Mouse (Mus musculus) intestine, postnatal 0 days (tissue): ENCODE results near the gene Cfap100. TPM values are rescaled to one million over a fixed set of nuclear protein-coding genes. Genes with fewer than 3 reads are reported as not detected.
A peak's percentile ranks its signal among the peaks of the same experiment; 100 is the strongest.

Source experiments
- ATAC-seq: fragments of 200-750 bp; cut with Nextera tagmentation; 2 replicates; pipeline ENCODE4 v1.8.0; 2017; ENCODE audit warnings: mild to moderate bottlenecking, moderate TSS enrichment, moderate library complexity
- H3K27ac ChIP-seq: fragments of 300-500 bp; sonication (generic); 2 replicates; pipeline ENCODE4 v1.5.1; 2014; ENCODE audit warnings: mild to moderate bottlenecking, low read depth, low read length, moderate library complexity
- H3K27me3 ChIP-seq: fragments of 300-500 bp; sonication (generic); replicated peaks from 2 replicates; pipeline ENCODE4 v1.6.1; 2014; ENCODE audit warnings: low read length, mixed read lengths; ENCODE audit not compliant: control insufficient read depth, insufficient read depth
- H3K36me3 ChIP-seq: fragments of 300-500 bp; sonication (generic); 2 replicates; pipeline ENCODE4 v1.6.1; 2014; ENCODE audit warnings: mild to moderate bottlenecking, moderate library complexity; ENCODE audit not compliant: control insufficient read depth, insufficient read depth
- H3K4me1 ChIP-seq: fragments of 300-500 bp; sonication (generic); replicated peaks from 2 replicates; pipeline ENCODE4 v1.6.1; 2014; ENCODE audit warnings: antibody characterized with exemption, low read length, mixed read lengths; ENCODE audit not compliant: control insufficient read depth, insufficient read depth
- H3K4me2 ChIP-seq: fragments of 300-500 bp; sonication (generic); replicated peaks from 2 replicates; pipeline ENCODE4 v1.6.1; 2014; ENCODE audit warnings: low read depth, mild to moderate bottlenecking, moderate library complexity
- H3K4me3 ChIP-seq: fragments of 300-500 bp; sonication (generic); 2 replicates; pipeline ENCODE4 v1.5.1; 2014; ENCODE audit warnings: low read depth, low read length
- H3K9ac ChIP-seq: fragments of 300-500 bp; sonication (generic); 2 replicates; pipeline ENCODE4 v1.6.1; 2014; ENCODE audit warnings: mild to moderate bottlenecking, low read depth, low read length
- H3K9me3 ChIP-seq: fragments of 300-500 bp; sonication (generic); 2 replicates; pipeline ENCODE4 v1.6.1; 2016; ENCODE audit warnings: mixed run types; ENCODE audit not compliant: control insufficient read depth
- CTCF ChIP-seq: sonication (generic); IDR thresholded peaks from 2 replicates; pipeline ENCODE4 v1.5.1; 2016; ENCODE audit warnings: low read depth, mild to moderate bottlenecking, control low read depth, antibody characterized with exemption, moderate library complexity
- WGBS: fragments of 180-500 bp; shearing (Covaris S2); extraction: QIAGEN DNeasy Blood & Tissue Kit; methylation state at CpG from one replicate; pipeline ENCODE4 v1.1.7; 2014; 5-methylcytosine and 5-hydroxymethylcytosine counted together
- polyA plus RNA-seq: library from polyadenylated mRNA; unstranded; fragments of >200 nt; fragmentation: Nextera tagmentation; extraction: Ambion mirVana; gene quantifications from 2 replicates; pipeline ENCODE4 v1.2.1, GENCODE M21; 2015

Gene Cfap100
- polyA plus RNA-seq, 1 experiment from 2014 or later: not detected

- no peaks in the 10 kb centered on the region for H3K4me1 ChIP-seq
- peak within 1 kb of the TSS; percentile 60 for H3K4me3 ChIP-seq
- no peak for TF ChIP-seq CTCF
- no peak within 1 kb of the TSS for H3K27ac ChIP-seq
- under 1% methylated on average over 67 of the region's 70 CpGs for WGBS
- peaks cover 21% of the 10 kb centered on the region for H3K27me3 ChIP-seq
- H3K9ac ChIP-seq: peak within 1 kb of the TSS; percentile 48
- ATAC-seq: peak; percentile 61
- peak within 1 kb of the TSS; percentile 99 for H3K4me2 ChIP-seq
- no peaks in the 10 kb centered on the region for H3K36me3 ChIP-seq
- H3K9me3 ChIP-seq: no peaks in the 10 kb centered on the region
Observed at GRCm38 (mm10) chr6:90462181-90462706, 33.6 kb upstream of the Cfap100 start, which contains the start of gene Klf15. TSS of gene Klf15 (plus strand) at chr6:90462576.

- Histone ChIP-seq H3K9me3 (no peaks in the 10 kb centered on the region), H3K4me1 (no peaks in the 10 kb centered on the region), H3K4me3 (peak overlapping the region; percentile 60), H3K9ac (no peak overlapping the region), H3K4me2 (peak overlapping the region; percentile 99), H3K27me3 (peaks cover 21% of the 10 kb centered on the region), H3K36me3 (no peaks in the 10 kb centered on the region), H3K27ac (no peak overlapping the region)
- no peak for TF ChIP-seq CTCF
- WGBS: 30% methylated on average over 12 of the region's 12 CpGs
- no peak for ATAC-seq
Observed at GRCm38 (mm10) chr6:90461771-90462170, 33.2 kb upstream of the Cfap100 start.

GRCm38 (mm10) chr6:90461181-90461580 is 32.6 kb upstream of the Cfap100 start:
- H3K9ac ChIP-seq: no peak overlapping the region
- H3K9me3 ChIP-seq: no peaks in the 10 kb centered on the region
- H3K27ac ChIP-seq: no peak overlapping the region
- no peak overlapping the region for H3K4me2 ChIP-seq
- no peaks in the 10 kb centered on the region for H3K4me1 ChIP-seq
- no peaks in the 10 kb centered on the region for H3K36me3 ChIP-seq
- no peak for TF ChIP-seq CTCF
- no peak overlapping the region for H3K4me3 ChIP-seq
- H3K27me3 ChIP-seq: peaks cover 21% of the 10 kb centered on the region
- ATAC-seq: no peak
- WGBS: 61% methylated on average over 2 of the region's 2 CpGs

- no peak for ATAC-seq
- WGBS: 85% methylated on average over 2 of the region's 2 CpGs
Observed at GRCm38 (mm10) chr6:90457421-90457820, 28.8 kb upstream of the Cfap100 start.

GRCm38 (mm10) chr6:90453751-90454150 is 25.2 kb upstream of the Cfap100 start:
- Histone ChIP-seq H3K36me3 (no peaks in the 10 kb centered on the region), H3K4me1 (0 out of 2 replicates have a peak, but pooled peaks cover 4% of the 10 kb centered on the region), H3K27me3 (no peaks in the 10 kb centered on the region; the same call in 1 of the 2 replicates), H3K4me2 (no peak overlapping the region), H3K9ac (no peak overlapping the region), H3K4me3 (no peak overlapping the region), H3K27ac (no peak overlapping the region), H3K9me3 (no peaks in the 10 kb centered on the region)
- no peak for ATAC-seq
- no peak for TF ChIP-seq CTCF
- WGBS: 87% methylated on average over 5 of the region's 5 CpGs

More at GRCm38 (mm10) chr6:90457421-90457820, 28.8 kb upstream of the Cfap100 start:
- H3K27me3 ChIP-seq: peaks cover 17% of the 10 kb centered on the region
- H3K9ac ChIP-seq: no peak overlapping the region
- H3K4me2 ChIP-seq: no peak overlapping the region
- no peaks in the 10 kb centered on the region for H3K36me3 ChIP-seq
- no peaks in the 10 kb centered on the region for H3K4me1 ChIP-seq
- H3K27ac ChIP-seq: no peak overlapping the region
- no peak for TF ChIP-seq CTCF
- no peaks in the 10 kb centered on the region for H3K9me3 ChIP-seq
- no peak overlapping the region for H3K4me3 ChIP-seq

GRCm38 (mm10) chr6:90452603-90453002 is 24.0 kb upstream of the Cfap100 start:
- Histone ChIP-seq H3K4me2 (no peak overlapping the region), H3K36me3 (no peaks in the 10 kb centered on the region), H3K9ac (no peak overlapping the region), H3K4me1 (0 out of 2 replicates have a peak, but pooled peaks cover 4% of the 10 kb centered on the region), H3K27me3 (no peaks in the 10 kb centered on the region; the same call in 1 of the 2 replicates), H3K9me3 (no peaks in the 10 kb centered on the region), H3K4me3 (no peak overlapping the region), H3K27ac (no peak overlapping the region)
- no peak for ATAC-seq
- no peak for TF ChIP-seq CTCF
